Mouse (Mus musculus): ENCODE measurements at regions not wholly inside any gene's neighbourhood (a gene's known extent, or its start where the extent isn't known, plus 50 kb on each side); places are given as distances from the start of the nearest gene placed in this dataset.

- no peak for TF ChIP-seq POLR2A (IDR thresholded peaks at IDR 0.05; ENCODE audit: borderline replicate concordance, low read depth, low read length)
- TF ChIP-seq CTCF (IDR thresholded peaks at IDR 0.05; ENCODE audit: low read depth, low read length): no peak
These were observed 173.0 kb upstream of the Kit start for GRCm38 (mm10) chr5:75401734-75402133.

Measured in bone marrow macrophage, adult 2 months (primary cell).